ENCODE assay signal across 25 mouse cellular contexts in genomic region chr19:47430160-47430559, GRCm38 (mm10). TPM values are rescaled to one million over a fixed set of nuclear protein-coding genes. Genes with fewer than 3 reads are reported as not detected.
DNase-seq lines count a peak whose midpoint lies in the region; ATAC-seq and TF ChIP-seq lines count a peak whose summit lies in the region.
"Had no signal": no experiment of that assay in that cellular context is flagged by ENCODE, and none has a peak within 500 bp of the region (broad histone marks: within the 10 kb centered on the region; RNA-seq: fewer than 3 reads in every experiment).

No protein-coding gene starts in this region.

- H3K9ac ChIP-seq in liver, embryonic 12.5 days = no peak overlapping the region
- H3K9ac ChIP-seq in liver, embryonic 11.5 days (ENCODE audit: low read depth, low read length) = no peak overlapping the region
- no peak overlapping the region for H3K9ac ChIP-seq in liver, postnatal 0 days (replicated peaks)
- no peak overlapping the region for H3K9ac ChIP-seq in midbrain, embryonic 16.5 days (ENCODE audit: low read depth, low read length)
- H3K9ac ChIP-seq: embryonic facial prominence, embryonic 13.5 days; forebrain, embryonic 13.5 days; heart, embryonic 13.5 days; hindbrain, embryonic 12.5 days had no signal

- no peak for TF ChIP-seq CTCF in gastrocnemius, adult 2 months (IDR thresholded peaks at IDR 0.05)
- peak; percentile 2; the same call in 1 of the 2 replicates for TF ChIP-seq CTCF in liver, postnatal 0 days (IDR thresholded peaks at IDR 0.05; ENCODE audit: low read depth)

- no peaks in the 10 kb centered on the region for H3K27me3 ChIP-seq in liver, embryonic 12.5 days (replicated peaks)
- H3K27me3 ChIP-seq in liver, embryonic 11.5 days (replicated peaks; ENCODE audit: control insufficient read depth, insufficient read depth, low read length) = no peaks in the 10 kb centered on the region
- H3K27me3 ChIP-seq in liver, postnatal 0 days (ENCODE audit: insufficient read depth, low read length) = no peaks in the 10 kb centered on the region
- no peaks in the 10 kb centered on the region; the same call in 1 of the 2 replicates for H3K27me3 ChIP-seq in midbrain, embryonic 16.5 days (ENCODE audit: control insufficient read depth, insufficient read depth, low read depth, low read length)
- H3K27me3 ChIP-seq: embryonic facial prominence, embryonic 13.5 days; forebrain, embryonic 13.5 days; heart, embryonic 13.5 days; hindbrain, embryonic 12.5 days; Patski had no signal

- no peaks in the 10 kb centered on the region for H3K9me3 ChIP-seq in liver, embryonic 12.5 days (replicated peaks)
- no peaks in the 10 kb centered on the region for H3K9me3 ChIP-seq in liver, embryonic 11.5 days (ENCODE audit: control insufficient read depth, low read length)
- no peaks in the 10 kb centered on the region for H3K9me3 ChIP-seq in liver, postnatal 0 days (ENCODE audit: low read length)
- no peaks in the 10 kb centered on the region for H3K9me3 ChIP-seq in midbrain, embryonic 16.5 days (replicated peaks; ENCODE audit: control insufficient read depth, low read length, poor library complexity, severe bottlenecking)
- H3K9me3 ChIP-seq: embryonic facial prominence, embryonic 13.5 days; forebrain, embryonic 13.5 days; G1E; heart, embryonic 13.5 days; hindbrain, embryonic 12.5 days had no signal

- 0 out of 2 replicates have a peak, but pooled peaks cover 2% of the 10 kb centered on the region for H3K36me3 ChIP-seq in liver, embryonic 12.5 days
- H3K36me3 ChIP-seq in liver, embryonic 11.5 days (ENCODE audit: control insufficient read depth, insufficient read depth, low read length) = no peaks in the 10 kb centered on the region
- no peaks in the 10 kb centered on the region for H3K36me3 ChIP-seq in liver, postnatal 0 days (replicated peaks; ENCODE audit: insufficient read depth, low read length)
- no peaks in the 10 kb centered on the region for H3K36me3 ChIP-seq in midbrain, embryonic 16.5 days (ENCODE audit: control insufficient read depth, insufficient read depth, low read length)
- H3K36me3 ChIP-seq: G1E; hindbrain, embryonic 12.5 days had no signal

- H3K4me2 ChIP-seq in liver, embryonic 12.5 days = no peak overlapping the region
- no peak overlapping the region for H3K4me2 ChIP-seq in liver, embryonic 11.5 days
- no peak overlapping the region for H3K4me2 ChIP-seq in liver, postnatal 0 days (ENCODE audit: low read depth, low read length)
- no peak overlapping the region for H3K4me2 ChIP-seq in midbrain, embryonic 16.5 days (ENCODE audit: low read length)
- H3K4me2 ChIP-seq: embryonic facial prominence, embryonic 13.5 days; forebrain, embryonic 13.5 days; hindbrain, embryonic 12.5 days had no signal

- TF ChIP-seq EP300 in liver, postnatal 0 days (IDR thresholded peaks at IDR 0.05; ENCODE audit: low read depth) = no peak

- no peak for ATAC-seq in liver, embryonic 12.5 days
- ATAC-seq in liver, embryonic 11.5 days (replicated peaks; ENCODE audit: low FRiP score) = no peak
- ATAC-seq in liver, postnatal 0 days = peak; percentile 44
- no peak for ATAC-seq in midbrain, embryonic 16.5 days
- ATAC-seq: activated CD4-positive, CD25-positive, alpha-beta regulatory T cell, adult 4 months; CD4-positive, CD25-positive, alpha-beta regulatory T cell, adult 4 months; forebrain, embryonic 13.5 days; hindbrain, embryonic 16.5 days; Patski had no signal

- H3K4me1 ChIP-seq in liver, embryonic 12.5 days = peaks cover 76% of the 10 kb centered on the region
- peaks cover 58% of the 10 kb centered on the region for H3K4me1 ChIP-seq in liver, embryonic 11.5 days (replicated peaks; ENCODE audit: control insufficient read depth, insufficient read depth, low read length)
- H3K4me1 ChIP-seq in liver, postnatal 0 days (ENCODE audit: insufficient read depth) = peaks cover 54% of the 10 kb centered on the region
- H3K4me1 ChIP-seq in midbrain, embryonic 16.5 days (ENCODE audit: control insufficient read depth, insufficient read depth, low read length) = no peaks in the 10 kb centered on the region

- intact Hi-C loops in gastrocnemius, adult 2 months (cut with DNase I) = loop anchor here (2.0 kb wide), 1 partner anchor 29 kb away; no protein-coding TSS in a partner anchor

- WGBS in liver, embryonic 12.5 days (ENCODE audit: insufficient replicate concordance) = 89% methylated on average over 2 of the region's 2 CpGs
- 79% methylated on average over 2 of the region's 2 CpGs for WGBS in liver, embryonic 11.5 days
- 65% methylated on average over 2 of the region's 2 CpGs for WGBS in liver, postnatal 0 days (ENCODE audit: insufficient replicate concordance)
- WGBS in midbrain, embryonic 16.5 days = 96% methylated on average over 2 of the region's 2 CpGs

- peak overlapping the region; percentile 87 for H3K27ac ChIP-seq in gastrocnemius, adult 2 months
- peak overlapping the region; percentile 97 for H3K27ac ChIP-seq in liver, embryonic 12.5 days
- H3K27ac ChIP-seq in liver, embryonic 11.5 days (ENCODE audit: low read depth, low read length) = no peak overlapping the region
- 0 out of 2 replicates have a peak overlapping the region, but pooled peaks have one; percentile 29 for H3K27ac ChIP-seq in liver, postnatal 0 days (ENCODE audit: low read depth)
- no peak overlapping the region for H3K27ac ChIP-seq in midbrain, embryonic 16.5 days (ENCODE audit: low read length)
- H3K27ac ChIP-seq: embryonic facial prominence, embryonic 13.5 days; forebrain, embryonic 13.5 days; heart, adult 2 months; heart, embryonic 13.5 days; hindbrain, embryonic 12.5 days had no signal

- H3K4me3 ChIP-seq in gastrocnemius, adult 2 months = no peak overlapping the region
- no peak overlapping the region for H3K4me3 ChIP-seq in liver, embryonic 12.5 days
- no peak overlapping the region for H3K4me3 ChIP-seq in liver, embryonic 11.5 days (ENCODE audit: low read depth, low read length)
- no peak overlapping the region for H3K4me3 ChIP-seq in liver, postnatal 0 days (ENCODE audit: low read depth, low read length)
- no peak overlapping the region for H3K4me3 ChIP-seq in midbrain, embryonic 16.5 days (ENCODE audit: low read depth, low read length)
- H3K4me3 ChIP-seq: embryonic facial prominence, embryonic 13.5 days; forebrain, embryonic 13.5 days; heart, adult 2 months; heart, embryonic 13.5 days; hindbrain, embryonic 12.5 days had no signal

- DNase-seq in gastrocnemius, adult 2 months = no peak
- DNase-seq in gastrocnemius, postnatal 25 days = no peak
- DNase-seq in liver, embryonic 11.5 days (ENCODE audit: low spot score) = no peak
- DNase-seq in liver, postnatal 0 days = peak; percentile 59
- DNase-seq in adrenal gland, adult (ENCODE audit: inconsistent age in 2 of 2, low spot score in 1 of 2) = no peak
- DNase-seq in testis, postnatal 14 days (ENCODE audit: low spot score) = no peak
- DNase-seq: adrenal gland, adult 2 months; adrenal gland, postnatal 25 days; B cell, adult 2 months; cerebellum, adult 18-20 months; cerebellum, adult 9-11 months; cerebellum, postnatal 36 days; heart, adult 2 months; heart, postnatal 4 days had no signal

RNA-seq across cellular contexts. Expression of gene Sh3pxd2a, which starts 34.0 kb away (rescaled TPM):
- 10 to 100 TPM; 37.7 to 44.7 TPM for total RNA-seq in gastrocnemius, adult 2 months (2021)
- 10 to 100 TPM; 37.8 to 46.3 TPM for total RNA-seq in gastrocnemius, postnatal 25 days (2021)
- polyA plus RNA-seq in liver, embryonic 12.5 days (2016; fragmentation: Nextera tagmentation; extraction: Ambion mirVana) = 1.1 and 1.6 TPM in 2 replicates
- polyA plus RNA-seq in liver, embryonic 11.5 days (2014; fragmentation: Nextera tagmentation; extraction: Ambion mirVana) = 2.9 and 3.6 TPM in 2 replicates
- polyA plus RNA-seq in liver, postnatal 0 days (2015; fragmentation: Nextera tagmentation; extraction: Ambion mirVana) = 0.82 and 0.95 TPM in 2 replicates
- 1.5 and 1.8 TPM in 2 replicates for polyA plus RNA-seq in midbrain, embryonic 16.5 days (2015; fragmentation: Nextera tagmentation; extraction: Ambion mirVana)
- polyA plus RNA-seq: G1E had no signal

Comparison
In these comparisons a context has a peak if more than half of its experiments do, and no peak if none do; other contexts are left out.
1. H3K27ac ChIP-seq: peak in gastrocnemius, adult 2 months (single experiment), liver, embryonic 12.5 days (single experiment) and liver, postnatal 0 days (single experiment); none in liver, embryonic 11.5 days (single experiment) and midbrain, embryonic 16.5 days (single experiment).